Mouse (Mus musculus) kidney, adult 2 months (tissue): ENCODE measurements around the gene Inf2.

Experiments used
- CTCF ChIP-seq: fragments of 200-500 bp; conservative IDR thresholded peaks from 2 replicates; pipeline ENCODE4 v1.5.1; 2011; ENCODE audit warnings: low read depth, mild to moderate bottlenecking, control low read depth, low read length, moderate library complexity, mixed read lengths; ENCODE audit not compliant: insufficient read depth, insufficient read length
- POLR2A ChIP-seq: fragments of 200-500 bp; IDR thresholded peaks from one replicate; pipeline ENCODE4 v1.6.1; 2011; ENCODE audit warnings: low read depth, low read length, control low read depth

DNA sequence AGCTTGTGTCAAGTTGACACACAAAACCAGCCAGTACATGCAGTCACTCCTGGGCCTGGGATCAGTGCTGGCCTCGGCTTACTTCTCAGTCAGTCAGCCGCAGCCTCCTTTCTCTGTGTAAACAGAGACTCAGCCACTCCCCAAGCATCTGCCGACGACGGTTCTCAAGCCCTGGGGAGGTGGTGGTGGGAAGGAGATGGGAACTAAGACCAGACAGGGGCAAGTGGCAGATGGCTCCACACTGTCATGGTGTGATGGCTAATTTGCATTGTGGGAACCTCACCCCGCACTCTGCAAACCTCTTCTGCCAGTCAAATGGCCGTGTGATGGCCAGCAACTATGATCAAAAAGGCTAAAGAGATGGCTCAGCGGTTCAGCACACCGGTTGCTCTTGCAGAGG is 28.1 kb downstream of the Inf2 start:
- TF ChIP-seq CTCF (no peak), POLR2A (no peak)
